Mouse (Mus musculus): ENCODE measurements around the gene Hsd11b1. TPM values are rescaled to one million over a fixed set of nuclear protein-coding genes. Genes with fewer than 3 reads are reported as not detected.

The Hsd11b1 gene
- polyA plus RNA-seq, 1 experiment from 2014 or later: 0.60 TPM

GRCm38 (mm10) chr1:193274407-193275071 lies 10.7 kb upstream of the Hsd11b1 start:
- H3K9ac ChIP-seq: no peak overlapping the region
- no peak overlapping the region for H3K27ac ChIP-seq
- H3K9me3 ChIP-seq: no peaks in the 10 kb centered on the region
- no peak for ATAC-seq (ENCODE audit: insufficient number of reproducible peaks, insufficient read depth, low FRiP score, low TSS enrichment, low read depth)
- no peaks in the 10 kb centered on the region for H3K36me3 ChIP-seq
- H3K4me1 ChIP-seq: peaks cover 24% of the 10 kb centered on the region
- WGBS: 68% methylated on average over 8 of the region's 8 CpGs
- no peaks in the 10 kb centered on the region for H3K27me3 ChIP-seq
- no peak overlapping the region for H3K4me3 ChIP-seq
- H3K4me2 ChIP-seq: no peak overlapping the region

GRCm38 (mm10) chr1:193272916-193273601 lies 9.2 kb upstream of the Hsd11b1 start, which contains the start of gene G0s2:
TSS of gene G0s2 (minus strand) at chr1:193273217.
- H3K9ac ChIP-seq: peak within 1 kb of the TSS; percentile 81
- ATAC-seq (ENCODE audit: insufficient number of reproducible peaks, insufficient read depth, low FRiP score, low TSS enrichment, low read depth): peak; percentile 78
- under 1% methylated on average over 20 of the region's 23 CpGs for WGBS
- H3K27me3 ChIP-seq: no peaks in the 10 kb centered on the region
- peaks cover 21% of the 10 kb centered on the region for H3K4me1 ChIP-seq
- H3K36me3 ChIP-seq: no peaks in the 10 kb centered on the region
- H3K9me3 ChIP-seq: no peaks in the 10 kb centered on the region
- H3K4me3 ChIP-seq: peak within 1 kb of the TSS; percentile 50
- peak within 1 kb of the TSS; percentile 77 for H3K4me2 ChIP-seq
- H3K27ac ChIP-seq: peak within 1 kb of the TSS; percentile 88

GRCm38 (mm10) chr1:193272137-193272915 lies 8.5 kb upstream of the Hsd11b1 start:
- 7% methylated on average over 24 of the region's 24 CpGs for WGBS
- Histone ChIP-seq H3K27ac (peak overlapping the region; percentile 88), H3K9me3 (no peaks in the 10 kb centered on the region), H3K4me2 (peak overlapping the region; percentile 77), H3K4me3 (peak overlapping the region; percentile 50), H3K9ac (peak overlapping the region; percentile 81), H3K4me1 (peaks cover 21% of the 10 kb centered on the region), H3K27me3 (no peaks in the 10 kb centered on the region), H3K36me3 (no peaks in the 10 kb centered on the region)
- peak; percentile 54 for ATAC-seq (ENCODE audit: insufficient number of reproducible peaks, insufficient read depth, low FRiP score, low TSS enrichment, low read depth)

GRCm38 (mm10) chr1:193270965-193271763 lies 7.3 kb upstream of the Hsd11b1 start:
- no peaks in the 10 kb centered on the region for H3K36me3 ChIP-seq
- H3K9me3 ChIP-seq: no peaks in the 10 kb centered on the region
- 0 out of 2 replicates have a peak overlapping the region, but pooled peaks have one; percentile 22 for H3K9ac ChIP-seq
- H3K27ac ChIP-seq: no peak overlapping the region
- no peak for ATAC-seq (ENCODE audit: insufficient number of reproducible peaks, insufficient read depth, low FRiP score, low TSS enrichment, low read depth)
- H3K4me2 ChIP-seq: peak overlapping the region; percentile 77
- H3K4me1 ChIP-seq: peaks cover 21% of the 10 kb centered on the region
- H3K4me3 ChIP-seq: no peak overlapping the region
- WGBS: 48% methylated on average over 6 of the region's 6 CpGs
- no peaks in the 10 kb centered on the region for H3K27me3 ChIP-seq

- H3K27ac ChIP-seq: no peak overlapping the region
- H3K4me1 ChIP-seq: peaks cover 15% of the 10 kb centered on the region
- no peaks in the 10 kb centered on the region for H3K36me3 ChIP-seq
- ATAC-seq (ENCODE audit: insufficient number of reproducible peaks, insufficient read depth, low FRiP score, low TSS enrichment, low read depth): no peak
- H3K27me3 ChIP-seq: no peaks in the 10 kb centered on the region
- H3K4me2 ChIP-seq: no peak overlapping the region
- H3K9ac ChIP-seq: no peak overlapping the region
- H3K9me3 ChIP-seq: no peaks in the 10 kb centered on the region
- H3K4me3 ChIP-seq: no peak overlapping the region
These were observed 1.9 kb upstream of the Hsd11b1 start for GRCm38 (mm10) chr1:193265734-193266133.

- 77% methylated on average over 8 of the region's 8 CpGs for WGBS
These were observed 608 bp downstream of the Hsd11b1 start for GRCm38 (mm10) chr1:193263026-193263907.

GRCm38 (mm10) chr1:193261897-193262548 lies 1.9 kb downstream of the Hsd11b1 start:
- WGBS: 62% methylated on average over 7 of the region's 7 CpGs
- no peaks in the 10 kb centered on the region for H3K9me3 ChIP-seq
- H3K4me2 ChIP-seq: no peak overlapping the region
- ATAC-seq (ENCODE audit: insufficient number of reproducible peaks, insufficient read depth, low FRiP score, low TSS enrichment, low read depth): no peak
- peak overlapping the region; percentile 24; the same call in 1 of the 2 replicates for H3K27ac ChIP-seq
- peaks cover 15% of the 10 kb centered on the region for H3K4me1 ChIP-seq
- no peak overlapping the region for H3K4me3 ChIP-seq
- H3K36me3 ChIP-seq: no peaks in the 10 kb centered on the region
- no peak overlapping the region for H3K9ac ChIP-seq
- no peaks in the 10 kb centered on the region for H3K27me3 ChIP-seq

More at GRCm38 (mm10) chr1:193263026-193263907, 608 bp downstream of the Hsd11b1 start:
- H3K36me3 ChIP-seq: no peaks in the 10 kb centered on the region
- peak overlapping the region; percentile 39 for H3K27ac ChIP-seq
- H3K9me3 ChIP-seq: no peaks in the 10 kb centered on the region
- no peak overlapping the region for H3K4me2 ChIP-seq
- H3K9ac ChIP-seq: no peak overlapping the region
- H3K4me1 ChIP-seq: peaks cover 15% of the 10 kb centered on the region
- no peak for ATAC-seq (ENCODE audit: insufficient number of reproducible peaks, insufficient read depth, low FRiP score, low TSS enrichment, low read depth)
- no peak overlapping the region for H3K4me3 ChIP-seq
- H3K27me3 ChIP-seq: no peaks in the 10 kb centered on the region

- Histone ChIP-seq H3K27ac (no peak overlapping the region), H3K4me1 (peaks cover 21% of the 10 kb centered on the region), H3K9me3 (no peaks in the 10 kb centered on the region), H3K4me3 (no peak overlapping the region), H3K4me2 (no peak overlapping the region), H3K27me3 (no peaks in the 10 kb centered on the region), H3K36me3 (no peaks in the 10 kb centered on the region), H3K9ac (no peak overlapping the region)
- WGBS: 91% methylated on average over 9 of the region's 9 CpGs
- ATAC-seq (ENCODE audit: insufficient number of reproducible peaks, insufficient read depth, low FRiP score, low TSS enrichment, low read depth): no peak
These were observed 4.3 kb downstream of the Hsd11b1 start for GRCm38 (mm10) chr1:193259559-193259958.

GRCm38 (mm10) chr1:193256621-193257098 lies 7.2 kb downstream of the Hsd11b1 start:
- no peak overlapping the region for H3K4me3 ChIP-seq
- no peak overlapping the region for H3K4me2 ChIP-seq
- no peaks in the 10 kb centered on the region for H3K27me3 ChIP-seq
- no peaks in the 10 kb centered on the region for H3K9me3 ChIP-seq
- no peak overlapping the region for H3K27ac ChIP-seq
- ATAC-seq (ENCODE audit: insufficient number of reproducible peaks, insufficient read depth, low FRiP score, low TSS enrichment, low read depth): no peak
- no peak overlapping the region for H3K9ac ChIP-seq
- 41% methylated on average over 5 of the region's 5 CpGs for WGBS
- peaks cover 6% of the 10 kb centered on the region; the same call in 1 of the 2 replicates for H3K4me1 ChIP-seq
- no peaks in the 10 kb centered on the region for H3K36me3 ChIP-seq

GRCm38 (mm10) chr1:193256289-193256577 lies 7.6 kb downstream of the Hsd11b1 start:
- Histone ChIP-seq H3K4me1 (peaks cover 6% of the 10 kb centered on the region; the same call in 1 of the 2 replicates), H3K36me3 (no peaks in the 10 kb centered on the region), H3K4me2 (no peak overlapping the region), H3K9me3 (no peaks in the 10 kb centered on the region), H3K27ac (no peak overlapping the region), H3K27me3 (no peaks in the 10 kb centered on the region), H3K4me3 (no peak overlapping the region), H3K9ac (no peak overlapping the region)
- ATAC-seq (ENCODE audit: insufficient number of reproducible peaks, insufficient read depth, low FRiP score, low TSS enrichment, low read depth): 0 out of 2 replicates have a peak, but pooled peaks have one; percentile 52

Data from embryonic facial prominence, embryonic 13.5 days (tissue).